In genomic region chr17:29503700-29504099, GRCm38 (mm10) we compare ENCODE assay signal across 15 mouse cellular contexts. TPM values are rescaled to one million over a fixed set of nuclear protein-coding genes. Genes with fewer than 3 reads are reported as not detected.
A peak's percentile ranks its signal among the peaks of the same experiment; 100 is the strongest.
DNase-seq lines count a peak whose midpoint lies in the region; ATAC-seq and TF ChIP-seq lines count a peak whose summit lies in the region.
"Had no signal": no experiment of that assay in that cellular context is flagged by ENCODE, and none has a peak within 500 bp of the region (broad histone marks: within the 10 kb centered on the region; RNA-seq: fewer than 3 reads in every experiment).

No protein-coding gene starts in this region.

- no peaks in the 10 kb centered on the region for H3K27me3 ChIP-seq in heart, adult 2 months (ENCODE audit: control insufficient read depth, insufficient read depth, low read length)
- H3K27me3 ChIP-seq in liver, embryonic 11.5 days (replicated peaks; ENCODE audit: control insufficient read depth, insufficient read depth, low read length), result no peaks in the 10 kb centered on the region
- H3K27me3 ChIP-seq in liver, embryonic 15.5 days, result no peaks in the 10 kb centered on the region
- H3K27me3 ChIP-seq: CH12.LX had no signal

- peaks cover 4% of the 10 kb centered on the region for H3K4me1 ChIP-seq in heart, adult 2 months (ENCODE audit: control insufficient read depth, insufficient read depth, low read length)
- H3K4me1 ChIP-seq in liver, embryonic 11.5 days (replicated peaks; ENCODE audit: control insufficient read depth, insufficient read depth, low read length), result peaks cover 36% of the 10 kb centered on the region
- H3K4me1 ChIP-seq in liver, embryonic 15.5 days (replicated peaks), result peaks cover 86% of the 10 kb centered on the region

- H3K4me3 ChIP-seq in heart, adult 2 months, result no peak overlapping the region; the same call in 1 of the 2 replicates
- no peak overlapping the region for H3K4me3 ChIP-seq in liver, embryonic 11.5 days (ENCODE audit: low read depth, low read length)
- no peak overlapping the region for H3K4me3 ChIP-seq in liver, embryonic 15.5 days (replicated peaks)

- no peak overlapping the region for H3K27ac ChIP-seq in heart, adult 2 months
- H3K27ac ChIP-seq in liver, embryonic 11.5 days (ENCODE audit: low read depth, low read length), result no peak overlapping the region
- peak overlapping the region; percentile 96; the same call in 1 of the 2 replicates for H3K27ac ChIP-seq in liver, embryonic 15.5 days (replicated peaks)
- H3K27ac ChIP-seq: hindbrain, embryonic 14.5 days had no signal

- H3K36me3 ChIP-seq in heart, adult 2 months (ENCODE audit: control insufficient read depth, insufficient read depth, low read length), result no peaks in the 10 kb centered on the region
- no peaks in the 10 kb centered on the region for H3K36me3 ChIP-seq in liver, embryonic 11.5 days (ENCODE audit: control insufficient read depth, insufficient read depth, low read length)
- no peaks in the 10 kb centered on the region for H3K36me3 ChIP-seq in liver, embryonic 15.5 days (replicated peaks)
- H3K36me3 ChIP-seq: heart, embryonic 10.5 days had no signal

- TF ChIP-seq EP300 in heart, adult 2 months (IDR thresholded peaks at IDR 0.05; ENCODE audit: insufficient read depth, low read depth, low read length), result no peak

- no peak for DNase-seq in heart, adult 2 months
- DNase-seq in heart, adult 18-20 months, result no peak
- DNase-seq in liver (peak; percentile 50), ES-CJ7 (ENCODE audit: low read depth, low spot score) (peak; percentile 61), MN1 (ENCODE audit: low spot score) (no peak)
- no peak for DNase-seq in liver, embryonic 11.5 days (ENCODE audit: low spot score)
- DNase-seq: lung, postnatal 4 days; right cerebral cortex, postnatal 14 days; thymus, postnatal 25 days had no signal

- H3K4me2 ChIP-seq in liver, embryonic 11.5 days, result no peak overlapping the region
- no peak overlapping the region for H3K4me2 ChIP-seq in liver, embryonic 15.5 days

- no peaks in the 10 kb centered on the region for H3K79me2 ChIP-seq in heart, adult 2 months (replicated peaks; ENCODE audit: control insufficient read depth, insufficient read depth, low read length)

- 0 out of 2 replicates have a peak, but pooled peaks cover 2% of the 10 kb centered on the region for H3K9me3 ChIP-seq in liver, embryonic 11.5 days (ENCODE audit: control insufficient read depth, low read length)
- no peaks in the 10 kb centered on the region for H3K9me3 ChIP-seq in liver, embryonic 15.5 days (replicated peaks)
- H3K9me3 ChIP-seq: heart, embryonic 10.5 days had no signal

- no peak for TF ChIP-seq POLR2A in heart, adult 2 months (IDR thresholded peaks at IDR 0.05; ENCODE audit: insufficient read depth, low read depth, low read length)

- H3K9ac ChIP-seq in heart, adult 2 months (ENCODE audit: low read depth, low read length), result no peak overlapping the region
- H3K9ac ChIP-seq in liver, embryonic 11.5 days (ENCODE audit: low read depth, low read length), result no peak overlapping the region
- no peak overlapping the region for H3K9ac ChIP-seq in liver, embryonic 15.5 days
- H3K9ac ChIP-seq: hindbrain, embryonic 14.5 days had no signal

- WGBS in heart, adult 2 months, result 80% methylated on average over 5 of the region's 5 CpGs
- 84% methylated on average over 5 of the region's 5 CpGs for WGBS in liver, embryonic 11.5 days
- WGBS in liver, embryonic 15.5 days (ENCODE audit: insufficient replicate concordance), result 81% methylated on average over 5 of the region's 5 CpGs

- intact Hi-C loops in heart, adult 2 months (cut with DNase I), result no loop called here

- no peak for ATAC-seq in liver, embryonic 11.5 days (replicated peaks; ENCODE audit: low FRiP score)
- no peak for ATAC-seq in liver, embryonic 15.5 days (ENCODE audit: insufficient read depth)
- ATAC-seq in monocyte, adult 5-6 weeks (replicated peaks; ENCODE audit: insufficient number of reproducible peaks, low FRiP score, low TSS enrichment, poor library complexity, severe bottlenecking), result no peak

- TF ChIP-seq CTCF in heart, adult 2 months (IDR thresholded peaks at IDR 0.05), result peak; percentile 61

RNA-seq across cellular contexts. Expression of gene Pim1, which starts 13.1 kb away (rescaled TPM):
- total RNA-seq in heart, adult 2 months (2021), result 10 to 100 TPM; 17.2 to 20.5 TPM
- polyA plus RNA-seq in heart, adult 2 months (2012; rRNA removed), result 24.6 and 27.9 TPM in 2 replicates
- 10 to 100 TPM; 12.7 to 21.2 TPM for total RNA-seq in heart, adult 18-20 months (2021)
- 41.6 and 47.0 TPM in 2 replicates for polyA plus RNA-seq in liver, embryonic 11.5 days (2014; fragmentation: Nextera tagmentation; extraction: Ambion mirVana)
- 93.3 and 93.5 TPM in 2 replicates for polyA plus RNA-seq in liver, embryonic 15.5 days (2015; fragmentation: Nextera tagmentation; extraction: Ambion mirVana)
- 698 to 1,062 TPM (median 980 TPM) in 3 replicates for total RNA-seq in monocyte, adult 5-6 weeks (2017)

RNA-seq across cellular contexts. Expression of gene Gm17657, which starts 45.7 kb away (rescaled TPM):
- total RNA-seq in heart, adult 2 months (2021), result not detected
- polyA plus RNA-seq in heart, adult 2 months (2012; rRNA removed), result not detected in 2 replicates
- not detected for total RNA-seq in heart, adult 18-20 months (2021)
- polyA plus RNA-seq in liver, embryonic 11.5 days (2014; fragmentation: Nextera tagmentation; extraction: Ambion mirVana), result 0.11 TPM in 1 of 2 replicates, not detected in the other
- not detected in 2 replicates for polyA plus RNA-seq in liver, embryonic 15.5 days (2015; fragmentation: Nextera tagmentation; extraction: Ambion mirVana)
- not detected in 3 replicates for total RNA-seq in monocyte, adult 5-6 weeks (2017)
- total RNA-seq: left cerebral cortex, postnatal 10 days had no signal
- polyA plus RNA-seq: heart, embryonic 10.5 days; hindbrain, embryonic 14.5 days had no signal

RNA-seq across cellular contexts. Expression of gene Tbc1d22b, which starts 45.9 kb away (rescaled TPM):
- total RNA-seq in heart, adult 2 months (2021), result 10 to 100 TPM; 12.8 to 13.8 TPM
- polyA plus RNA-seq in heart, adult 2 months (2012; rRNA removed), result 15.3 and 16.9 TPM in 2 replicates
- total RNA-seq in heart, adult 18-20 months (2021), result 10 to 100 TPM; 12.5 to 13.3 TPM
- 11.5 and 11.8 TPM in 2 replicates for polyA plus RNA-seq in liver, embryonic 11.5 days (2014; fragmentation: Nextera tagmentation; extraction: Ambion mirVana)
- 2.9 and 3.3 TPM in 2 replicates for polyA plus RNA-seq in liver, embryonic 15.5 days (2015; fragmentation: Nextera tagmentation; extraction: Ambion mirVana)
- total RNA-seq in monocyte, adult 5-6 weeks (2017), result 7.9 to 22.0 TPM (median 8.4 TPM) in 3 replicates

RNA-seq across cellular contexts. Expression of gene Tmem217, which starts 48.5 kb away (rescaled TPM):
- not detected for total RNA-seq in heart, adult 2 months (2021)
- 0.47 TPM in 1 of 2 replicates, not detected in the other for polyA plus RNA-seq in heart, adult 2 months (2012; rRNA removed)
- total RNA-seq in heart, adult 18-20 months (2021), result not detected
- 0.42 and 0.52 TPM in 2 replicates for polyA plus RNA-seq in liver, embryonic 11.5 days (2014; fragmentation: Nextera tagmentation; extraction: Ambion mirVana)
- 0.10 and 0.23 TPM in 2 replicates for polyA plus RNA-seq in liver, embryonic 15.5 days (2015; fragmentation: Nextera tagmentation; extraction: Ambion mirVana)
- total RNA-seq in monocyte, adult 5-6 weeks (2017), result not detected in 3 replicates
- total RNA-seq: left cerebral cortex, postnatal 10 days had no signal

Comparison
In these comparisons a context has a peak if more than half of its experiments do, and no peak if none do; other contexts are left out.
1. DNase-seq: peak in liver (single experiment) and ES-CJ7 (single experiment); none in heart, adult 2 months (0 of 2), heart, adult 18-20 months (0 of 2), liver, embryonic 11.5 days (single experiment) and MN1 (single experiment).
2. RNA of gene Pim1, which starts 13.1 kb away (total RNA-seq): 698 to 1,062 TPM in monocyte, adult 5-6 weeks; 12.7 to 21.2 TPM in heart, adult 18-20 months and 17.2 to 20.5 TPM in heart, adult 2 months; every median in the first group is over 10 times any median in the second.